Mouse (Mus musculus): ENCODE measurements at regions not wholly inside any gene's neighbourhood (a gene's known extent, or its start where the extent isn't known, plus 50 kb on each side); places are given as distances from the start of the nearest gene placed in this dataset.

DNA sequence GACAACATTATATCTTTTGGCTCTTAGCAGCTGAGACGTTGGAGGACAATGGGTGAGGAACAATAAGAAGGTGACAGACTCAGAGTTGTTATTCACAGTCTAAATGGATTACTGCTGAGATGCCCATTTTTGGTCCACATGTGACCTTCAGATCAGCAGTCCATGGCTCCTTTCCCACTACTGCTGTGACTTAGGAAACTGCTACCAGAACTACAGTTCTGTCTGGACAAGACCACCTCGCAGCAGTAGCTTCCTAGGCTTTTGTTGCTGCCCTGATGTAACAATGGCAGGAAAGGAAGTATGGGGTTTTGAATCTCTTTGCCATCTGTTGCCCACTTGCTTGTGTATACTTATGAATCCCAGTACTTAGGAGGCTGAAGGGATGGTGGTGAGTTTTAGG lies 135.6 kb upstream of the Pls3 start:
- no peak for DNase-seq (ENCODE audit: extremely low spot score in 1 of 2, low spot score in 2 of 2)
- no peak overlapping the region for H3K4me3 ChIP-seq
- TF ChIP-seq CTCF (IDR thresholded peaks at IDR 0.05), result no peak
- H3K27ac ChIP-seq, result no peak overlapping the region
- intact Hi-C loops (cut with DNase I), result no loop called here

GRCm38 (mm10) chrX:75978562-75978961 lies 103.6 kb upstream of the Pls3 start:
- no peak overlapping the region for H3K4me3 ChIP-seq

GRCm38 (mm10) chrX:75974671-75975070 lies 99.7 kb upstream of the Pls3 start:
- intact Hi-C loops (cut with DNase I), result no loop called here
- Histone ChIP-seq H3K27ac (no peak overlapping the region), H3K4me3 (no peak overlapping the region)
- no peak for TF ChIP-seq CTCF (IDR thresholded peaks at IDR 0.05)
- DNase-seq (ENCODE audit: extremely low spot score in 1 of 2, low spot score in 2 of 2), result no peak

More at GRCm38 (mm10) chrX:75978562-75978961, 103.6 kb upstream of the Pls3 start:
- no peak overlapping the region for H3K27ac ChIP-seq
- no peak for TF ChIP-seq CTCF (IDR thresholded peaks at IDR 0.05)
- intact Hi-C loops (cut with DNase I), result no loop called here
- DNase-seq (ENCODE audit: extremely low spot score in 1 of 2, low spot score in 2 of 2), result no peak

GRCm38 (mm10) chrX:75949694-75950093 lies 74.7 kb upstream of the Pls3 start:
- TF ChIP-seq CTCF (IDR thresholded peaks at IDR 0.05), result no peak
- no peak overlapping the region for H3K27ac ChIP-seq
- H3K4me3 ChIP-seq, result no peak overlapping the region
- DNase-seq (ENCODE audit: extremely low spot score in 1 of 2, low spot score in 2 of 2), result no peak
- intact Hi-C loops (cut with DNase I), result no loop called here

DNA sequence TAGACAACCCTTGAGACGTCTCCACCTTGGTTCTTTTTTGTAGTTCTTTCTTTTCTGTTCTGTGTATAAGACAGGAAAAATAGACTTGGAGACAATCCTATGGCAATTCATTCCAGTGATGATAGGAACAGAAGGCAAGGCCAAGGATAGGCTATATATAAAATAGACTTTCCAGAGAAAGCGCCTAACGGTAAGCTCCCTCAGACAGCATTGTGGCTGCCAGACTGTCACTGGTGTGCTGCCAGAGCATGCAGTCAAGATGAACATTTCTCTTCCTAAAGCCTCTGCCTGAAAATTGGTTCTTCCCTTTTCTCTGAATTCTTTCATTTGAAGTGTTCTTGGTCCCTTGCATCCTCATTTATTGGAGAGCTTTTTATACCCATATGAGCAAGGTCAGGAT lies 53.9 kb upstream of the Pls3 start:
- no peak for TF ChIP-seq CTCF (IDR thresholded peaks at IDR 0.05)

More for the DNA sequence above, 53.9 kb upstream of the Pls3 start:
- intact Hi-C loops (cut with DNase I), result loop anchor here (5.0 kb wide), 1 partner anchor 33 kb away; no protein-coding TSS in a partner anchor
- DNase-seq (ENCODE audit: extremely low spot score in 1 of 2, low spot score in 2 of 2), result peak in 1 of 2 experiments; percentile 9
- Histone ChIP-seq H3K4me3 (no peak overlapping the region), H3K27ac (no peak overlapping the region)
